Mouse (Mus musculus) cortical plate, adult 2 months (tissue): Measurements from ENCODE around the gene Rgs6.

Experiments
- CTCF ChIP-seq: fragments of 200-500 bp; IDR thresholded peaks from 2 replicates; pipeline ENCODE4 v1.5.1; 2011; ENCODE audit warnings: mild to moderate bottlenecking, control low read depth, low read length; ENCODE audit not compliant: insufficient read depth; ENCODE audit errors: extremely low read depth
- POLR2A ChIP-seq: fragments of 200-500 bp; IDR thresholded peaks from 2 replicates; pipeline ENCODE4 v1.6.1; 2011; ENCODE audit warnings: mild to moderate bottlenecking, low read length, control low read depth; ENCODE audit not compliant: insufficient read depth; ENCODE audit errors: extremely low read depth

GRCm38 (mm10) chr12:82617682-82618370 lies 29.7 kb downstream of the Rgs6 start:
- TF ChIP-seq CTCF = no peak
- TF ChIP-seq POLR2A = no peak
